Mouse (Mus musculus) bone marrow, adult 2 months (tissue): ENCODE data around the gene Tubgcp6.

Experiments used
- CTCF ChIP-seq: fragments of 200-500 bp; IDR thresholded peaks from 2 replicates; pipeline ENCODE4 v1.5.1; 2011; ENCODE audit warnings: low read length, control low read depth; ENCODE audit not compliant: control insufficient read depth, insufficient read depth
- POLR2A ChIP-seq: fragments of 200-500 bp; IDR thresholded peaks from 2 replicates; pipeline ENCODE4 v1.6.1; 2011; ENCODE audit warnings: low read depth, mild to moderate bottlenecking, control low read depth, low read length, borderline replicate concordance; ENCODE audit not compliant: control insufficient read depth

DNA sequence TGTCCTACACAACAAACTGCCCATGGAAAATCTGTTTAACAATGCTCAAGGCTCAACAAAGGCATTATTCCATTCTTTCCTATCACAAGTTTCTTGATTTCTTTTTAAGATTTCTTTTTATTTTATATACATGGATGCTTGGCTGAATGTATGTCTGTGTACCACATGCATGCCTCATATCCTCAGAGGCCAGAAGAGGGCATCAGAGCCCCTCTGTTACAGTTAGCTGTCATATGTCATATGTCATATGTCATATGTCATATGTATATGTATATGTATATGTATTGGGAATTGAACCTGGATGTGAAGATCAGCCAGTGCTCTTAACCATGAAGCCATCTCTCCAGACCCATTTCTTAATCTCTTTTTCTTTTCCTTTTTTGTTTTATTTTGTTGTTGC lies 4.9 kb downstream of the Tubgcp6 start:
- TF ChIP-seq POLR2A = no peak
- TF ChIP-seq CTCF = no peak
